Mouse (Mus musculus) CD8-positive naive resting alpha-beta T cell, adult 2 months (primary cell): Measurements from ENCODE around the gene Rragd.
A peak's percentile ranks its signal among the peaks of the same experiment; 100 is the strongest.
"Not testable (repeated sequence)": the region's sequence is repeated elsewhere in the genome, so short reads cannot be mapped to it uniquely, and the experiment has no call there.

Source experiments
- DNase-seq, 2 experiments: peaks; one replicate each; pipeline ENCODE4 v3.0.0; 2022; ENCODE audit warnings: low read depth in 2 of 2, low spot score in 2 of 2

Rragd gene

GRCm38 (mm10) chr4:32984801-32985675 is 2.2 kb downstream of the Rragd start:
- DNase-seq = no peak

GRCm38 (mm10) chr4:32985684-32986083 is 2.8 kb downstream of the Rragd start:
- DNase-seq = no peak

- no peak for DNase-seq
Observed at GRCm38 (mm10) chr4:32987006-32987405, 4.2 kb downstream of the Rragd start.

- DNase-seq = no peak
Observed at GRCm38 (mm10) chr4:32989346-32989745, 6.5 kb downstream of the Rragd start.

GRCm38 (mm10) chr4:32994168-32994567 is 11.3 kb downstream of the Rragd start:
- DNase-seq = no peak

GRCm38 (mm10) chr4:32996083-32996482 is 13.2 kb downstream of the Rragd start:
- DNase-seq = no peak

- no peak for DNase-seq
Observed at GRCm38 (mm10) chr4:32997571-32997970, 14.7 kb downstream of the Rragd start.

GRCm38 (mm10) chr4:32998996-32999395 is 16.2 kb downstream of the Rragd start:
- DNase-seq = no peak

GRCm38 (mm10) chr4:33002081-33002480 is 19.2 kb downstream of the Rragd start:
- no peak for DNase-seq

GRCm38 (mm10) chr4:33005595-33006470 is 23.0 kb downstream of the Rragd start:
- not testable (repeated sequence) for DNase-seq

GRCm38 (mm10) chr4:33006844-33007243 is 24.0 kb downstream of the Rragd start:
- DNase-seq = no peak

GRCm38 (mm10) chr4:33007443-33008217 is 24.8 kb downstream of the Rragd start:
- DNase-seq = no peak

- no peak for DNase-seq
Observed at GRCm38 (mm10) chr4:33010078-33010477, 27.2 kb downstream of the Rragd start.

- no peak for DNase-seq
Observed at GRCm38 (mm10) chr4:33012484-33012883, 29.6 kb downstream of the Rragd start.

GRCm38 (mm10) chr4:33018361-33018999 is 35.6 kb downstream of the Rragd start:
- peak; percentile 78 to 85 for DNase-seq

- no peak for DNase-seq
Observed at GRCm38 (mm10) chr4:33024420-33024819, 41.6 kb downstream of the Rragd start.

GRCm38 (mm10) chr4:33029104-33029503 is 46.3 kb downstream of the Rragd start:
- DNase-seq = no peak

- DNase-seq = no peak
Observed at GRCm38 (mm10) chr4:33030264-33031194, 47.7 kb downstream of the Rragd start.

- peak; percentile 56 to 58 for DNase-seq
Observed at GRCm38 (mm10) chr4:33031195-33031960, 48.5 kb downstream of the Rragd start, which contains the start of gene Ube2j1. Gene Ube2j1 (plus strand): TSS chr4:33031416.
